Comparison of ENCODE assay signal across 10 mouse cellular contexts in genomic region chr16:7932322-7932721, GRCm38 (mm10).
DNase-seq lines count a peak whose midpoint lies in the region; ATAC-seq and TF ChIP-seq lines count a peak whose summit lies in the region.
"Had no signal": no experiment of that assay in that cellular context is flagged by ENCODE, and none has a peak within 500 bp of the region (broad histone marks: within the 10 kb centered on the region; RNA-seq: fewer than 3 reads in every experiment).

No protein-coding gene starts in this region.

- H3K4me1 ChIP-seq in embryonic facial prominence, embryonic 11.5 days (ENCODE audit: control insufficient read depth, insufficient read depth, low read length), result no peaks in the 10 kb centered on the region
- no peaks in the 10 kb centered on the region for H3K4me1 ChIP-seq in embryonic facial prominence, embryonic 10.5 days
- H3K4me1 ChIP-seq in kidney, postnatal 0 days (replicated peaks; ENCODE audit: insufficient read depth, low read length), result no peaks in the 10 kb centered on the region
- peaks cover 12% of the 10 kb centered on the region; the same call in 1 of the 2 replicates for H3K4me1 ChIP-seq in kidney, embryonic 16.5 days (ENCODE audit: insufficient read depth, low read length)

- DNase-seq in embryonic facial prominence, embryonic 11.5 days (ENCODE audit: low spot score), result peak; percentile 10
- no peak for DNase-seq in embryonic facial prominence, embryonic 10.5 days (ENCODE audit: low spot score)
- DNase-seq in kidney, postnatal 0 days (ENCODE audit: low spot score), result peak; percentile 49
- DNase-seq in thymus, postnatal 25 days, result peak; percentile 3
- DNase-seq in thymus, postnatal 0 days (ENCODE audit: low spot score), result no peak
- no peak for DNase-seq in testis, postnatal 14 days (ENCODE audit: low spot score)

- no peak overlapping the region for H3K9ac ChIP-seq in embryonic facial prominence, embryonic 11.5 days (replicated peaks; ENCODE audit: low read length)
- H3K9ac ChIP-seq in kidney, postnatal 0 days (ENCODE audit: low read depth, low read length), result no peak overlapping the region
- no peak overlapping the region for H3K9ac ChIP-seq in kidney, embryonic 16.5 days (replicated peaks; ENCODE audit: low read length)
- H3K9ac ChIP-seq: heart, embryonic 15.5 days had no signal

- no peak for ATAC-seq in embryonic facial prominence, embryonic 11.5 days (replicated peaks; ENCODE audit: insufficient number of reproducible peaks, low FRiP score, low TSS enrichment, low read depth)
- no peak for ATAC-seq in kidney, postnatal 0 days (replicated peaks; ENCODE audit: low FRiP score, low read depth)
- no peak for ATAC-seq in kidney, embryonic 16.5 days (ENCODE audit: low FRiP score, low TSS enrichment)
- ATAC-seq in CD4-positive, CD25-positive, alpha-beta regulatory T cell, adult 4 months, result no peak

- H3K4me3 ChIP-seq in embryonic facial prominence, embryonic 11.5 days (ENCODE audit: low read depth, low read length), result no peak overlapping the region
- H3K4me3 ChIP-seq in embryonic facial prominence, embryonic 10.5 days, result no peak overlapping the region
- H3K4me3 ChIP-seq in kidney, postnatal 0 days (replicated peaks; ENCODE audit: low read depth, low read length), result no peak overlapping the region
- no peak overlapping the region for H3K4me3 ChIP-seq in kidney, embryonic 16.5 days (ENCODE audit: low read length)
- H3K4me3 ChIP-seq: heart, embryonic 15.5 days had no signal

- 63% methylated on average over 4 of the region's 4 CpGs for WGBS in embryonic facial prominence, embryonic 11.5 days
- WGBS in embryonic facial prominence, embryonic 10.5 days, result 58% methylated on average over 4 of the region's 4 CpGs
- WGBS in kidney, postnatal 0 days, result 12% methylated on average over 4 of the region's 4 CpGs
- WGBS in kidney, embryonic 16.5 days, result 22% methylated on average over 4 of the region's 4 CpGs

- H3K36me3 ChIP-seq in embryonic facial prominence, embryonic 11.5 days (replicated peaks; ENCODE audit: control insufficient read depth, insufficient read depth, low read depth, low read length), result no peaks in the 10 kb centered on the region
- H3K36me3 ChIP-seq in embryonic facial prominence, embryonic 10.5 days (replicated peaks), result no peaks in the 10 kb centered on the region
- no peaks in the 10 kb centered on the region for H3K36me3 ChIP-seq in kidney, postnatal 0 days (ENCODE audit: insufficient read depth, low read length)
- H3K36me3 ChIP-seq in kidney, embryonic 16.5 days (ENCODE audit: insufficient read depth, low read length), result no peaks in the 10 kb centered on the region
- H3K36me3 ChIP-seq: heart, embryonic 15.5 days had no signal

- no peaks in the 10 kb centered on the region for H3K27me3 ChIP-seq in embryonic facial prominence, embryonic 11.5 days (ENCODE audit: control insufficient read depth, insufficient read depth, low read length)
- no peaks in the 10 kb centered on the region for H3K27me3 ChIP-seq in embryonic facial prominence, embryonic 10.5 days (replicated peaks; ENCODE audit: low read depth, poor library complexity, severe bottlenecking)
- H3K27me3 ChIP-seq in kidney, postnatal 0 days (ENCODE audit: insufficient read depth, low read length), result no peaks in the 10 kb centered on the region
- H3K27me3 ChIP-seq in kidney, embryonic 16.5 days (ENCODE audit: insufficient read depth, low read length), result no peaks in the 10 kb centered on the region
- H3K27me3 ChIP-seq: CH12.LX; heart, embryonic 15.5 days had no signal

- no peaks in the 10 kb centered on the region for H3K9me3 ChIP-seq in embryonic facial prominence, embryonic 11.5 days (replicated peaks; ENCODE audit: control insufficient read depth, low read length)
- H3K9me3 ChIP-seq in embryonic facial prominence, embryonic 10.5 days, result no peaks in the 10 kb centered on the region
- H3K9me3 ChIP-seq in kidney, postnatal 0 days (replicated peaks; ENCODE audit: low read length), result no peaks in the 10 kb centered on the region
- no peaks in the 10 kb centered on the region for H3K9me3 ChIP-seq in kidney, embryonic 16.5 days (ENCODE audit: low read length)
- H3K9me3 ChIP-seq: heart, embryonic 15.5 days had no signal

- H3K27ac ChIP-seq in embryonic facial prominence, embryonic 11.5 days (replicated peaks; ENCODE audit: low read depth, low read length), result no peak overlapping the region
- H3K27ac ChIP-seq in embryonic facial prominence, embryonic 10.5 days (replicated peaks), result no peak overlapping the region
- no peak overlapping the region for H3K27ac ChIP-seq in kidney, postnatal 0 days
- H3K27ac ChIP-seq in kidney, embryonic 16.5 days (ENCODE audit: low read length), result no peak overlapping the region
- H3K27ac ChIP-seq: heart, embryonic 15.5 days had no signal

- no peak overlapping the region for H3K4me2 ChIP-seq in embryonic facial prominence, embryonic 11.5 days (ENCODE audit: low read depth, low read length)
- H3K4me2 ChIP-seq in kidney, postnatal 0 days (ENCODE audit: low read length), result no peak overlapping the region
- no peak overlapping the region for H3K4me2 ChIP-seq in kidney, embryonic 16.5 days (replicated peaks; ENCODE audit: low read depth, low read length)
- H3K4me2 ChIP-seq: heart, embryonic 15.5 days had no signal

- peak; percentile 58 for TF ChIP-seq CTCF in kidney, postnatal 0 days (IDR thresholded peaks at IDR 0.05; ENCODE audit: low read depth)

Comparison
In these comparisons a context has a peak if more than half of its experiments do, and no peak if none do; other contexts are left out.
1. DNase-seq: peak in embryonic facial prominence, embryonic 11.5 days (single experiment), kidney, postnatal 0 days (single experiment) and thymus, postnatal 25 days (single experiment); none in embryonic facial prominence, embryonic 10.5 days (single experiment), thymus, postnatal 0 days (single experiment) and testis, postnatal 14 days (single experiment).